Mouse (Mus musculus): Measurements from ENCODE around the gene Xiap. TPM values are rescaled to one million over a fixed set of nuclear protein-coding genes. Genes with fewer than 3 reads are reported as not detected.

Xiap gene
- polyA plus RNA-seq, 1 experiment from 2014 or later: 9.6 TPM

GRCm38 (mm10) chrX:42050652-42051643 lies 8.5 kb upstream of the Xiap start:
- H3K27ac ChIP-seq: no peak overlapping the region
- DNase-seq (ENCODE audit: low spot score): no peak
- H3K27me3 ChIP-seq (ENCODE audit: insufficient read depth, poor library complexity, severe bottlenecking): no peaks in the 10 kb centered on the region
- no peaks in the 10 kb centered on the region for H3K9me3 ChIP-seq
- H3K36me3 ChIP-seq: no peaks in the 10 kb centered on the region
- no peaks in the 10 kb centered on the region for H3K4me1 ChIP-seq (replicated peaks)
- no peak overlapping the region for H3K4me3 ChIP-seq
- 84% methylated on average over 5 of the region's 5 CpGs for WGBS

DNA sequence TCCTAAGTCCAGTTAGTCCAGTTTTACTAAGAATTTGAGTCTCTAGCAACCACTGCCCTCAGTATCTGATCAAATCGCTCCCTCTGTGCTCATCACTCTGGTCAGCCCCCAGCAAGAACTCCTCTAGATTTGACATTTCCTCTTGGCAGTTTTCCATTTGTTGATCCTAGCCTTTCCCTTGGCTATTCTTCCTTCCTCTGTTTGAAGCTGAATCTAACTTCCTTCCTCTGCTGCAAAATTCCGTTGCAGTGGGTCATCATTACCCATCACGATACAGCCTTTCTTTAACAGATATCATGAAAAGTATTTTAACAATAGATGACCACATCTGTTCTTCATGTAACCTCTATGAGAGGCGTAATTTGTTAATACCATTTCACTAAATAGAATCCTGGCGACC lies 2.5 kb upstream of the Xiap start:
- Histone ChIP-seq H3K4me3 (no peak overlapping the region), H3K27me3 (ENCODE audit: insufficient read depth, poor library complexity, severe bottlenecking) (no peaks in the 10 kb centered on the region), H3K27ac (no peak overlapping the region), H3K36me3 (no peaks in the 10 kb centered on the region), H3K4me1 (replicated peaks) (no peaks in the 10 kb centered on the region), H3K9me3 (no peaks in the 10 kb centered on the region)
- WGBS: 82% methylated on average over 5 of the region's 5 CpGs
- no peak for DNase-seq (ENCODE audit: low spot score)

GRCm38 (mm10) chrX:42057873-42058272 lies 1.6 kb upstream of the Xiap start:
- no peak overlapping the region for H3K4me3 ChIP-seq
- H3K27me3 ChIP-seq (ENCODE audit: insufficient read depth, poor library complexity, severe bottlenecking): no peaks in the 10 kb centered on the region
- 90% methylated on average over 4 of the region's 4 CpGs for WGBS
- H3K9me3 ChIP-seq: no peaks in the 10 kb centered on the region
- no peak for DNase-seq (ENCODE audit: low spot score)
- no peak overlapping the region for H3K27ac ChIP-seq
- no peaks in the 10 kb centered on the region for H3K4me1 ChIP-seq (replicated peaks)
- no peaks in the 10 kb centered on the region for H3K36me3 ChIP-seq

DNA sequence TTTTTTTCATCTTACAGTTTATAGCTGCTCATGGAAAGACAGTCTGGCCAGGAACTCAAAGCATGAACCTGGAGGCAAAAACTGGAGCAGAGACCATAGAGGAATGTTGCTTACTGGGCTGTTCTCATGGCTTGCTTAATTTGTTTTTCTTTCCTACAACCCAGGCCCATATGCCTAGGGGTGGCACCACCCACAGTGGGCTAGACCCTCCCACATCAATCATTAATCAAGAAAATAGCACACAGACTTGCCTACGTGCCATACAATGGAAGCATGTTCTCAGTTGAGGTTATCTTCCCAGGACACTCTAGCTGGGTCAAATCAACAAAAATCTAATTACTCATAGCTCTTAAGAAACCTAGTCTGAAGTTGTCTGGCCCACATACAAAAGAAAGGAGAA lies 4.1 kb downstream of the Xiap start:
- Histone ChIP-seq H3K36me3 (no peaks in the 10 kb centered on the region), H3K4me1 (replicated peaks) (no peaks in the 10 kb centered on the region), H3K4me3 (no peak overlapping the region), H3K9me3 (no peaks in the 10 kb centered on the region), H3K27ac (no peak overlapping the region), H3K27me3 (ENCODE audit: insufficient read depth, poor library complexity, severe bottlenecking) (no peaks in the 10 kb centered on the region)
- 81% methylated on average over 1 of the region's 1 CpGs for WGBS
- no peak for DNase-seq (ENCODE audit: low spot score)

DNA sequence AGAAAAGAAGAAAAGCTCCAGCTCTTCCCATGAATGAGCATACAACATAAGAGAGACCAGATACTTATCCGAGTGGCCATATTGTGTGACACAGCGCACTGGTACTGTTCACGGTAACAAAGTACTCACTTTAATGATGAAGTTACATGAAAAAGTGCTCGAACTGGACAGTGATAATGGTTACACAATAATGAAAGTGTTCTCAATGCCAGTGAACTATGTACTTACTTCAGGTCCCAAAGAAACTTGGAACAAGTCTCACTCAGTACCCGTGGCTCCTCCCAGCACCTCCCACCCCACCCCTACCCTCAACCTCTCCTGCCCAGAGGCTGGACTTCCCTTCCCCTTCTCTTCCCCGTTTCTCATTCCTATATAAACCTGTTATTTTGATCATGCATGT lies 5.6 kb downstream of the Xiap start:
- no peak for DNase-seq (ENCODE audit: low spot score)
- H3K36me3 ChIP-seq: no peaks in the 10 kb centered on the region
- H3K4me3 ChIP-seq: no peak overlapping the region
- H3K27ac ChIP-seq: no peak overlapping the region
- 82% methylated on average over 6 of the region's 6 CpGs for WGBS
- no peaks in the 10 kb centered on the region for H3K4me1 ChIP-seq (replicated peaks)
- H3K27me3 ChIP-seq (ENCODE audit: insufficient read depth, poor library complexity, severe bottlenecking): no peaks in the 10 kb centered on the region
- H3K9me3 ChIP-seq: no peaks in the 10 kb centered on the region

DNA sequence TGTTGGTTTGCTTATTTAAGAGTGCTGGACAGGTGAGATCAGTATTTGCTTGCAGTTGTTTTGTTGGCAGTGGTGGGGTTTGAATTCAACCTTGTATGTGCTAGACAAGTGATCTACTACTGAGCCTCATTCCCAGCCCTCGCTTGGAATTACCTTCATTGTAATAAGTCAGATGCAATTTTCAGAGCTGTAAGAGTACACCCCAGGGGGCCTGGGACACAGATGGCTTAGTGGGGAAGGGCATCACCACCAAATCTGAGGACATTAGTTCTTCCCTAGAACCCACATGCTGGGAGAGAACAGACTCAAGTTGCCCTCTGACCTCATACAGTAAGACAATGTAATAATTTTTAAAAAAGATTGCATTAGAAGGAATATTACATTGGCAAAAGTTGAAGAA lies 7.3 kb downstream of the Xiap start:
- 74% methylated on average over 1 of the region's 1 CpGs for WGBS
- Histone ChIP-seq H3K36me3 (no peaks in the 10 kb centered on the region), H3K27ac (no peak overlapping the region), H3K9me3 (no peaks in the 10 kb centered on the region), H3K27me3 (ENCODE audit: insufficient read depth, poor library complexity, severe bottlenecking) (no peaks in the 10 kb centered on the region), H3K4me1 (replicated peaks) (peaks cover 7% of the 10 kb centered on the region), H3K4me3 (no peak overlapping the region)
- DNase-seq (ENCODE audit: low spot score): no peak

DNA sequence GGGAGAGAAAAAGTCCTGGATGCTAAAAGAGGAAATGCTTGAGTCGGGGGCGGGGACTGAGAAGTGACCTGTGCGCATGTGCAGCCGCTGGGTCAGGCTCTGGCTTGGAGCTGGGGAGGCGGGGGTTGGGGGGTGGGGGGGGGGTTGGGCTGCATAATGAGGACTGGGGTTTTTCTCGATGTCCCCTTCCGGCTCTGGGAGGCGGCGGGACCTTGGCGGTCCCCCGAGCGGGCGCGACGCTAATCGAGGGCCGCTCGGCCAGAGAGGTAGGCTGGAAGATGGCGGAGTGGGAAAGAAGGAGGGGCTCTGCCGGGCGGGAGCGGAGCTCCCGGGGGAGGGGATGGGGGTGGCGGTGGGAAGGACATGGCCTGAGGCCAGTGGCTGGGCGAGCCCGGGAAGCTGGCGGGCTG lies 8.3 kb downstream of the Xiap start:
- Histone ChIP-seq H3K27me3 (ENCODE audit: insufficient read depth, poor library complexity, severe bottlenecking) (no peaks in the 10 kb centered on the region), H3K9me3 (no peaks in the 10 kb centered on the region), H3K4me1 (replicated peaks) (peaks cover 7% of the 10 kb centered on the region), H3K36me3 (peaks cover 3% of the 10 kb centered on the region; the same call in 1 of the 2 replicates), H3K27ac (peak overlapping the region; percentile 92), H3K4me3 (peak overlapping the region; percentile 57)
- peak; percentile 78 for DNase-seq (ENCODE audit: low spot score)
- 13% methylated on average over 27 of the region's 27 CpGs for WGBS

- Histone ChIP-seq H3K36me3 (peaks cover 9% of the 10 kb centered on the region; the same call in 1 of the 2 replicates), H3K4me3 (peak overlapping the region; percentile 57), H3K27me3 (ENCODE audit: insufficient read depth, poor library complexity, severe bottlenecking) (no peaks in the 10 kb centered on the region), H3K27ac (peak overlapping the region; percentile 92), H3K4me1 (replicated peaks) (peaks cover 7% of the 10 kb centered on the region), H3K9me3 (no peaks in the 10 kb centered on the region)
- WGBS: 19% methylated on average over 35 of the region's 37 CpGs
- peak; percentile 81 for DNase-seq (ENCODE audit: low spot score)
Observed at GRCm38 (mm10) chrX:42068201-42068874, 8.9 kb downstream of the Xiap start.

DNA sequence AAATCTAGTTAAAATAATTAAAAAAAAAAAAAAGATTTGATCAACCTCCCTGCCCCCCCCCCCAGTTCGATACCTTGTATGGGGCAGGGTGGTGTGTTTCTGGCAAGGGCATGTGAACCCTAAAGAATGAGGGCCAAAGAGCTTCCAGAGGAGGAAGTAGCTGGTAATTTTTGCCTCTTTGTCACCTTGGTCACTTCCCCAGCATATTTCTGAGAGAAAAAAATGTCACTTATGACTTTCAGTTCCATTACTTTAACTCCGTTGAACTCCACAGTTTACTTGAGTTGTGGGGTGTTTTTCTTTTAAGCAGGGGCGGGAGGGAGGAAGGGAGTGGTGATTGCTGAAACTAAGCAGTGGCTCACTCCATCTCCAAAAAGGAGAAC lies 9.4 kb downstream of the Xiap start:
- no peak for DNase-seq (ENCODE audit: low spot score)
- peak overlapping the region; percentile 92 for H3K27ac ChIP-seq
- no peaks in the 10 kb centered on the region for H3K9me3 ChIP-seq
- peaks cover 13% of the 10 kb centered on the region for H3K36me3 ChIP-seq
- 16% methylated on average over 3 of the region's 3 CpGs for WGBS
- peak overlapping the region; percentile 57 for H3K4me3 ChIP-seq
- peaks cover 7% of the 10 kb centered on the region for H3K4me1 ChIP-seq (replicated peaks)
- H3K27me3 ChIP-seq (ENCODE audit: insufficient read depth, poor library complexity, severe bottlenecking): no peaks in the 10 kb centered on the region

DNA sequence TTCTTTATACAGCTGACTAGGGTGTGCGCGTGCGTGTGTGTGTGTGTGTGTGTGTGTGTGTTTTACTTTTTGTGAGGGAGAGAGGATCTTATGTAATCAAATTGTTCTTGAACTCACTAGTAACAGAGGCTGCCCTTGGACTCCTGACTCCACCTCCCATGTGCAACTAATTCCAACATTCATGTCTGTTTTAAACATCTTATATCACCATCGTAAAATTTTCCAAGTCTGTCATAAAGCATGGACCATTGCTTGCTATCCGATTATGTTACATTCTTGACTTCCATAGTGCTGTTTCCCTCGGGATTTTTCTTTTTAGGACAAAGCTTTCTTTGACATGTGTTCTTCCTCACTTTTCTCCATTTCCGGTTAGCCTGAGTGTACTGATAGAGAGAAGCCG lies 28.3 kb downstream of the Xiap start:
- Histone ChIP-seq H3K36me3 (peaks cover 2% of the 10 kb centered on the region; the same call in 1 of the 2 replicates), H3K9me3 (no peaks in the 10 kb centered on the region), H3K4me3 (no peak overlapping the region), H3K27ac (no peak overlapping the region), H3K4me1 (replicated peaks) (no peaks in the 10 kb centered on the region), H3K27me3 (ENCODE audit: insufficient read depth, poor library complexity, severe bottlenecking) (no peaks in the 10 kb centered on the region)
- 94% methylated on average over 8 of the region's 8 CpGs for WGBS
- DNase-seq (ENCODE audit: low spot score): no peak

GRCm38 (mm10) chrX:42088136-42088535 lies 28.7 kb downstream of the Xiap start:
- H3K36me3 ChIP-seq: peaks cover 2% of the 10 kb centered on the region; the same call in 1 of the 2 replicates
- 92% methylated on average over 5 of the region's 5 CpGs for WGBS
- no peaks in the 10 kb centered on the region for H3K27me3 ChIP-seq (ENCODE audit: insufficient read depth, poor library complexity, severe bottlenecking)

DNA sequence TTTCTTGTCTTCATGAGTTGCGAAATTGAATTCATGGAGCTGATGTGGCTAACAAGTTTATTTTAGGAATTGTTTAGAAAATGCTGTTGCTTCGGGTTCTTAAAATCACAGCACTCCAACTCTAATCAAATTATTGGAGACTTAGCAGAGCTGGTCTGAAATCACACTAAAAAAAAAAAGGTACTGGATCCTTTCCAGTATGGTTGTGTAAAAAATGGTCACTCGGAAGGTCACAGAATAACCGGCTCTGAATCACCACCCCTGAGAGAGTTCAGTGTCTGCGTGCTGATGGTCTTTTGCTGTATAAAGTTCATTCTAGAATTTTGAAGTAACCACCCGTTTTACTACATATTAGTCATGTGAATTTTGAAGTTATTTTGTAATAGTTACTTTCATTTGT lies 47.7 kb downstream of the Xiap start:
- Histone ChIP-seq H3K4me1 (replicated peaks) (no peaks in the 10 kb centered on the region), H3K9me3 (peaks cover 2% of the 10 kb centered on the region; the same call in 1 of the 2 replicates), H3K36me3 (peaks cover 50% of the 10 kb centered on the region), H3K4me3 (no peak overlapping the region), H3K27me3 (ENCODE audit: insufficient read depth, poor library complexity, severe bottlenecking) (no peaks in the 10 kb centered on the region), H3K27ac (no peak overlapping the region)
- DNase-seq (ENCODE audit: low spot score): no peak
- WGBS: 91% methylated on average over 6 of the region's 6 CpGs

More at GRCm38 (mm10) chrX:42088136-42088535, 28.7 kb downstream of the Xiap start:
- H3K4me1 ChIP-seq (replicated peaks): no peaks in the 10 kb centered on the region
- H3K9me3 ChIP-seq: no peaks in the 10 kb centered on the region
- no peak for DNase-seq (ENCODE audit: low spot score)
- no peak overlapping the region for H3K27ac ChIP-seq
- H3K4me3 ChIP-seq: no peak overlapping the region

DNA sequence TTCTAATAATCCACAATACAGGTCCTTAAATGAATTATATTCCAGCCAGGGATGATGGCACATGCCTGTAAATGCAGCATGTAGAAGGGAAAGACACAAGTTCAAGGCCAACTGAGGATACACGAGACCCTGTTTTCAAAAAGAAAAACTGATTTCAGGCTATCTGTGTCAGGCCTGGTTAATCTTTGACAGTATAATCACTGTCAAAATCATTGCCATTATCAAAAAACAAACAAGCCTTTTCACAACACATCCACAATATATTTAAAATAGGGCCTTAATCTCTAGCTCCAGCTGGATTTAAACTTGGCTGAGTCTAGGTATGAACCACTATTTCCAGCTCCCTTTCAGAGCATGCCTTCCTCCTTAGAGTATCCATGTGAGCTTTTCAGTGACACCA lies 51.1 kb downstream of the Xiap start:
- no peak overlapping the region for H3K27ac ChIP-seq
- H3K36me3 ChIP-seq: peaks cover 19% of the 10 kb centered on the region
- no peaks in the 10 kb centered on the region for H3K27me3 ChIP-seq (ENCODE audit: insufficient read depth, poor library complexity, severe bottlenecking)
- WGBS: 86% methylated on average over 1 of the region's 1 CpGs
- no peak overlapping the region for H3K4me3 ChIP-seq
- no peaks in the 10 kb centered on the region for H3K4me1 ChIP-seq (replicated peaks)
- peaks cover 2% of the 10 kb centered on the region; the same call in 1 of the 2 replicates for H3K9me3 ChIP-seq
- DNase-seq (ENCODE audit: low spot score): no peak

All from hindbrain, embryonic 10.5 days (tissue).